Mouse (Mus musculus): ENCODE results near the gene Cfap45. TPM values are rescaled to one million over a fixed set of nuclear protein-coding genes. Genes with fewer than 3 reads are reported as not detected.

Cfap45 gene
- polyA plus RNA-seq, 1 experiment from 2014 or later = 1.1 TPM

DNA sequence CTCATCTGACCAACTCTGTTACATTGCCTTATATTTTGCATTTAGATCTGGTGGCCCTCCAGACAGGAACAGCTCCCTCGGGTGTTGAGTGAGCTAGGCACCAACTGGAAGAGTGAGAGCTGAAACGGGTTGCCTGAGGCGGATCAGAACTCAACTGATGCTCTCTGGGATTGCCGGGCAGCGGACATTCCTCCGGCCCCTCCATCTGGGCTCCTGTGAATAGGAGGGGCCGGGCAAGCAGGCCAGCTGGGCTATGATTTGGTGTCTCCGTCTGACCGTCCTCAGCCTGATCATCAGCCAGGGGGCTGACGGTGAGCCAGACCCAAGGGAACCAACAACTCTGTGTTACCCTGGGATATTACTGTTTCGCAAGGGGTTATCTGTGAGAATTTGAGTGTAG is 36.4 kb upstream of the Cfap45 start:
- Histone ChIP-seq H3K27me3 (no peaks in the 10 kb centered on the region), H3K36me3 (peaks cover 39% of the 10 kb centered on the region), H3K4me3 (replicated peaks) (peak overlapping the region; percentile 66), H3K9ac (replicated peaks) (no peak overlapping the region), H3K4me1 (replicated peaks) (peaks cover 48% of the 10 kb centered on the region), H3K9me3 (no peaks in the 10 kb centered on the region), H3K27ac (no peak overlapping the region), H3K4me2 (peak overlapping the region; percentile 79)
- no peak for ATAC-seq (ENCODE audit: insufficient number of reproducible peaks, insufficient read depth, low FRiP score, low TSS enrichment, low read depth)
- WGBS = 58% methylated on average over 11 of the region's 11 CpGs

GRCm38 (mm10) chr1:172484671-172485070 is 35.9 kb upstream of the Cfap45 start:
- Histone ChIP-seq H3K27me3 (no peaks in the 10 kb centered on the region), H3K9me3 (no peaks in the 10 kb centered on the region), H3K4me3 (replicated peaks) (peak overlapping the region; percentile 66; the same call in 1 of the 2 replicates), H3K4me1 (replicated peaks) (peaks cover 48% of the 10 kb centered on the region), H3K36me3 (peaks cover 43% of the 10 kb centered on the region), H3K4me2 (peak overlapping the region; percentile 79), H3K9ac (replicated peaks) (no peak overlapping the region), H3K27ac (no peak overlapping the region)
- 74% methylated on average over 13 of the region's 13 CpGs for WGBS
- ATAC-seq (ENCODE audit: insufficient number of reproducible peaks, insufficient read depth, low FRiP score, low TSS enrichment, low read depth) = no peak

DNA sequence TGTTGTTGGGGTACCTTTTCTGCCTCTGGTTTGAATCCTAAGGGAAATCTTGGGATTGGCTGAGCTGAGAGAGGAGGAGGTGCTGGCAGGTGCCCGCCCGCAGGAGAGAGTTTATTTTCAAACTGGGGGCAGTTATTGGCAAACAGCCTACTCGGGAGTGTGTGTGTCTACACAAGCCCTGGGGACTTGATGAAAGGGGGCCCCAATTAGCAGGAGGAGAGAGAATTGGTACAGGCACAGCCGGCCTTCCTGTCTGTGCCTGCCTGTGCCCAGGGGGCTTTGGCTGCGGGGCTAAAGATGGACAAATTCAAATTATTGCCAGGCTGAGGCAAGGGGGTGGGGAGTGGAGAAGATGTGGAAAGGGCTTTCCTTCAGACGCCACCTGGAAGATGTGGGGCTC is 34.8 kb upstream of the Cfap45 start:
- H3K36me3 ChIP-seq = peaks cover 50% of the 10 kb centered on the region
- H3K27me3 ChIP-seq = no peaks in the 10 kb centered on the region
- H3K9ac ChIP-seq (replicated peaks) = peak overlapping the region; percentile 18; the same call in 1 of the 2 replicates
- peak overlapping the region; percentile 8; the same call in 1 of the 2 replicates for H3K4me3 ChIP-seq (replicated peaks)
- peak overlapping the region; percentile 2; the same call in 1 of the 2 replicates for H3K27ac ChIP-seq
- no peak for ATAC-seq (ENCODE audit: insufficient number of reproducible peaks, insufficient read depth, low FRiP score, low TSS enrichment, low read depth)
- H3K9me3 ChIP-seq = no peaks in the 10 kb centered on the region
- peak overlapping the region; percentile 79 for H3K4me2 ChIP-seq
- peaks cover 48% of the 10 kb centered on the region for H3K4me1 ChIP-seq (replicated peaks)
- WGBS = 19% methylated on average over 6 of the region's 6 CpGs

GRCm38 (mm10) chr1:172486236-172486635 is 34.4 kb upstream of the Cfap45 start:
- H3K4me2 ChIP-seq = peak overlapping the region; percentile 79
- ATAC-seq (ENCODE audit: insufficient number of reproducible peaks, insufficient read depth, low FRiP score, low TSS enrichment, low read depth) = no peak
- H3K27ac ChIP-seq = peak overlapping the region; percentile 2; the same call in 1 of the 2 replicates
- H3K9me3 ChIP-seq = no peaks in the 10 kb centered on the region
- H3K4me3 ChIP-seq (replicated peaks) = peak overlapping the region; percentile 8; the same call in 1 of the 2 replicates
- H3K9ac ChIP-seq (replicated peaks) = peak overlapping the region; percentile 18; the same call in 1 of the 2 replicates
- H3K4me1 ChIP-seq (replicated peaks) = peaks cover 48% of the 10 kb centered on the region
- peaks cover 52% of the 10 kb centered on the region for H3K36me3 ChIP-seq
- no peaks in the 10 kb centered on the region for H3K27me3 ChIP-seq
- WGBS = 20% methylated on average over 4 of the region's 4 CpGs

DNA sequence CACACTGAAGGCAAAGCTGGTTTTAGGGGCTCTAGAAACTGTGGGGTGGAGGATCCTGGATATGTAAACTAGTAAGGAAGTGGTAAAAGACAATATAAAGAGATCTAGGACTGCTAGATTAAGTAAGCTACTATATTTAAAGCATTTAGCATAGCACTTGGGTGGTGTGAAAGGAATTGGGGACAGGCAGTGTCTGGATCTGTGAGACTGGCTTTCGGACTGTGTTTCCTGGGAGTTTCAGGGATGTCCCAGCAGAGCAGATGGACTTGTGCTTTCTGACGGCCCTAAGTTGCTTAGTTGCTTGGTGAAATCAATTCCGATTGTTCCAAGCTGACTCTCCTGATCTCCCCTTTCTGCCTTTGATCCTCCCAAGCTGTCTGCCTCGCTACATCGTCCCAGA is 34.0 kb upstream of the Cfap45 start:
- H3K4me2 ChIP-seq = peak overlapping the region; percentile 79
- H3K9me3 ChIP-seq = no peaks in the 10 kb centered on the region
- H3K27ac ChIP-seq = peak overlapping the region; percentile 2; the same call in 1 of the 2 replicates
- no peak overlapping the region for H3K4me3 ChIP-seq (replicated peaks)
- H3K36me3 ChIP-seq = peaks cover 56% of the 10 kb centered on the region
- H3K27me3 ChIP-seq = no peaks in the 10 kb centered on the region
- 77% methylated on average over 5 of the region's 5 CpGs for WGBS
- peaks cover 48% of the 10 kb centered on the region for H3K4me1 ChIP-seq (replicated peaks)
- no peak overlapping the region; the same call in 1 of the 2 replicates for H3K9ac ChIP-seq (replicated peaks)
- ATAC-seq (ENCODE audit: insufficient number of reproducible peaks, insufficient read depth, low FRiP score, low TSS enrichment, low read depth) = no peak

- 82% methylated on average over 4 of the region's 4 CpGs for WGBS
- peaks cover 67% of the 10 kb centered on the region for H3K36me3 ChIP-seq
- no peak overlapping the region for H3K9ac ChIP-seq (replicated peaks)
Observed at GRCm38 (mm10) chr1:172487859-172488258, 32.7 kb upstream of the Cfap45 start.

GRCm38 (mm10) chr1:172488831-172489230 is 31.8 kb upstream of the Cfap45 start:
- Histone ChIP-seq H3K36me3 (peaks cover 77% of the 10 kb centered on the region), H3K9me3 (no peaks in the 10 kb centered on the region), H3K4me2 (no peak overlapping the region), H3K27me3 (no peaks in the 10 kb centered on the region), H3K4me1 (replicated peaks) (peaks cover 36% of the 10 kb centered on the region), H3K27ac (no peak overlapping the region), H3K9ac (replicated peaks) (no peak overlapping the region), H3K4me3 (replicated peaks) (no peak overlapping the region)
- no peak for ATAC-seq (ENCODE audit: insufficient number of reproducible peaks, insufficient read depth, low FRiP score, low TSS enrichment, low read depth)
- 82% methylated on average over 7 of the region's 7 CpGs for WGBS

More at GRCm38 (mm10) chr1:172487859-172488258, 32.7 kb upstream of the Cfap45 start:
- Histone ChIP-seq H3K4me1 (replicated peaks) (peaks cover 46% of the 10 kb centered on the region), H3K27me3 (no peaks in the 10 kb centered on the region), H3K27ac (no peak overlapping the region), H3K9me3 (no peaks in the 10 kb centered on the region), H3K4me3 (replicated peaks) (no peak overlapping the region), H3K4me2 (no peak overlapping the region)
- no peak for ATAC-seq (ENCODE audit: insufficient number of reproducible peaks, insufficient read depth, low FRiP score, low TSS enrichment, low read depth)

- peaks cover 27% of the 10 kb centered on the region for H3K4me1 ChIP-seq (replicated peaks)
- 65% methylated on average over 12 of the region's 12 CpGs for WGBS
- peak; percentile 33; the same call in 1 of the 2 replicates for ATAC-seq (ENCODE audit: insufficient number of reproducible peaks, insufficient read depth, low FRiP score, low TSS enrichment, low read depth)
- no peak overlapping the region for H3K4me3 ChIP-seq (replicated peaks)
- H3K4me2 ChIP-seq = peak overlapping the region; percentile 49
- no peaks in the 10 kb centered on the region for H3K27me3 ChIP-seq
- H3K9ac ChIP-seq (replicated peaks) = no peak overlapping the region
- no peaks in the 10 kb centered on the region for H3K9me3 ChIP-seq
- H3K36me3 ChIP-seq = peaks cover 81% of the 10 kb centered on the region
- no peak overlapping the region for H3K27ac ChIP-seq
Observed at GRCm38 (mm10) chr1:172489585-172490250, 30.9 kb upstream of the Cfap45 start.

DNA sequence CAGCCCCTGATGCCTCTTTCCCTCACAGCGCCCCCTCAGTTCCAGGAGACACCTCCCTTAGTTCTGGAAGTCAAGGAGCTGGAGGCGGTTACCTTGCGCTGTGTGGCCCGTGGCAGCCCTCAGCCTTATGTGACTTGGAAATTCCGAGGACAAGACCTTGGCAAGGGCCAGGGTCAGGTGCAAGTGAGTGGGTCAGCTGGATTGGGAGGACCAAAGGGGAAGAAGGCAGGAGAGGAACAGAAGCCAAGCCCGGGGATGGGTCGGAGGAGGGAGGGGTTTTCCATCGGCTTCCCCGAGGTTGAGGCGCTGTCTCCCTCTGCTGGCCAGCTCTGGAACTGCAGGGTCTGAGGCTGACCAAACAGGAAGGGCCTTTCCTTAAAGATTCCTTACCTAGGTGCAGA is 30.3 kb upstream of the Cfap45 start:
- no peaks in the 10 kb centered on the region for H3K27me3 ChIP-seq
- peak; percentile 21; the same call in 1 of the 2 replicates for ATAC-seq (ENCODE audit: insufficient number of reproducible peaks, insufficient read depth, low FRiP score, low TSS enrichment, low read depth)

GRCm38 (mm10) chr1:172492047-172492446 is 28.6 kb upstream of the Cfap45 start:
- Histone ChIP-seq H3K4me2 (no peak overlapping the region), H3K27me3 (no peaks in the 10 kb centered on the region), H3K9ac (replicated peaks) (no peak overlapping the region), H3K27ac (no peak overlapping the region), H3K4me3 (replicated peaks) (no peak overlapping the region), H3K9me3 (no peaks in the 10 kb centered on the region), H3K36me3 (peaks cover 90% of the 10 kb centered on the region), H3K4me1 (replicated peaks) (peaks cover 4% of the 10 kb centered on the region; the same call in 1 of the 2 replicates)
- no peak for ATAC-seq (ENCODE audit: insufficient number of reproducible peaks, insufficient read depth, low FRiP score, low TSS enrichment, low read depth)
- 88% methylated on average over 8 of the region's 8 CpGs for WGBS

More for the DNA sequence above, 30.3 kb upstream of the Cfap45 start:
- peaks cover 22% of the 10 kb centered on the region for H3K4me1 ChIP-seq (replicated peaks)
- peak overlapping the region; percentile 49 for H3K4me2 ChIP-seq
- H3K4me3 ChIP-seq (replicated peaks) = peak overlapping the region; percentile 22; the same call in 1 of the 2 replicates
- no peak overlapping the region for H3K27ac ChIP-seq
- WGBS = 13% methylated on average over 10 of the region's 10 CpGs
- no peak overlapping the region for H3K9ac ChIP-seq (replicated peaks)
- no peaks in the 10 kb centered on the region for H3K9me3 ChIP-seq
- peaks cover 81% of the 10 kb centered on the region for H3K36me3 ChIP-seq

GRCm38 (mm10) chr1:172493516-172493915 is 27.1 kb upstream of the Cfap45 start:
- no peaks in the 10 kb centered on the region for H3K4me1 ChIP-seq (replicated peaks)
- H3K36me3 ChIP-seq = peaks cover 92% of the 10 kb centered on the region
- no peaks in the 10 kb centered on the region for H3K9me3 ChIP-seq
- 82% methylated on average over 6 of the region's 6 CpGs for WGBS
- H3K4me3 ChIP-seq (replicated peaks) = no peak overlapping the region
- no peak overlapping the region for H3K9ac ChIP-seq (replicated peaks)
- no peak overlapping the region for H3K4me2 ChIP-seq
- no peak for ATAC-seq (ENCODE audit: insufficient number of reproducible peaks, insufficient read depth, low FRiP score, low TSS enrichment, low read depth)
- no peak overlapping the region for H3K27ac ChIP-seq
- H3K27me3 ChIP-seq = no peaks in the 10 kb centered on the region

All from limb, embryonic 12.5 days (tissue).